Mouse (Mus musculus) brown adipose tissue, adult 24 weeks (tissue): ENCODE data around the gene Usp35. TPM values are rescaled to one million over a fixed set of nuclear protein-coding genes. Genes with fewer than 3 reads are reported as not detected.

Source experiments
- H3K27ac ChIP-seq: fragments of 200-500 bp; replicated peaks from 2 replicates; pipeline ENCODE4 v1.5.1; 2012; ENCODE audit warnings: low read depth, mild to moderate bottlenecking, low read length
- H3K4me1 ChIP-seq: fragments of 200-500 bp; 2 replicates; pipeline ENCODE4 v1.6.1; 2012; ENCODE audit warnings: low read length, mixed read lengths; ENCODE audit not compliant: control insufficient read depth, insufficient read depth, insufficient read length
- H3K4me3 ChIP-seq: fragments of 200-500 bp; 2 replicates; pipeline ENCODE4 v1.5.1; 2012; ENCODE audit warnings: low read depth, mild to moderate bottlenecking, low read length, moderate library complexity; ENCODE audit not compliant: insufficient read depth
- polyA plus RNA-seq: library from polyadenylated mRNA; stranded (reverse); fragments of >200 nt; gene quantifications from 2 replicates; pipeline ENCODE4 v1.2.4, GENCODE M21; 2012; ENCODE audit not compliant: missing spikeins, insufficient read depth, insufficient read length

Usp35 gene
- polyA plus RNA-seq, 1 experiment: 2.3 TPM

GRCm38 (mm10) chr7:97297466-97297865 is 34.4 kb downstream of the Usp35 start:
- Histone ChIP-seq H3K4me3 (no peak overlapping the region), H3K27ac (no peak overlapping the region), H3K4me1 (no peaks in the 10 kb centered on the region)

DNA sequence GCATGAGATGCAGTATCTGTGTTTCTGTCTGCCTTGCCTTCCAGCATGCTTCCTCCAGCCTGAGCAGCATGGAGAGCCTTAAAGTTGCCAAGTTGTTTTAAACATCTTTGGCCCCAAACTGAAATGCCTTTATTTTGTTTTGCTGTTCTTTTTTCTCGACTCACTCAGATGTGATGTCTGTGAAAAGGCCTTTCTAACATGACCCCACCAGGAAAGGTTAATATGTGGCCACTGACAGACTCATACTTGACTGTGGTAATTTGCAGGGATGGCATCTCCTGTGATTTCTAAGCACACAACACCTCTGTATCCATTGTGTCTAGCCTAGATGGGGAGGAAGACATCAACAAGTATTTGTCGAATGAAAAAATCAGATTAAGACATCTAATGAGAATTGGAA is 34.8 kb downstream of the Usp35 start:
- no peak overlapping the region for H3K4me3 ChIP-seq
- H3K27ac ChIP-seq: no peak overlapping the region
- H3K4me1 ChIP-seq: no peaks in the 10 kb centered on the region

GRCm38 (mm10) chr7:97271068-97271467 is 60.8 kb downstream of the Usp35 start:
- Histone ChIP-seq H3K4me3 (no peak overlapping the region), H3K27ac (no peak overlapping the region), H3K4me1 (no peaks in the 10 kb centered on the region)

DNA sequence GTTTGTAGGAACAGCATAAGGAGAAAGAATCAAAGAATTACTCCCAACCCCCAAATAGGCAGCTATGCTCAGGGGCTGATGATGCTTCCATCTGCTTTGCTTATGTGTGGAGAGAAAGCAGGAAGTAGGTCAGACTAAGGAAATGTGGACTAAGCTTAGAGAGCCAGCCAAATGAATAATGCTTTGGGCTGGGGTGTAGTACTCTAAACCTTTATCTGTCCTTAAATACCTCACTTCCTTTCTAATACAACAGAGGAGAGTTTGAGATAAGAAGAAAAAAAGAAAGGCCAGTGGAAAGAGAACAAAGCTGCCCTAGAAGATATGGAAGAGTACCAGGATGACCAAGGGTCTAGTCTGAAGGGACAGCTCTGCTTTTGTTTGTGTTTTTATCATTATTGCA is 61.5 kb downstream of the Usp35 start:
- no peak overlapping the region for H3K4me3 ChIP-seq
- no peaks in the 10 kb centered on the region for H3K4me1 ChIP-seq
- H3K27ac ChIP-seq: 0 out of 2 replicates have a peak overlapping the region, but pooled peaks have one; percentile 53

DNA sequence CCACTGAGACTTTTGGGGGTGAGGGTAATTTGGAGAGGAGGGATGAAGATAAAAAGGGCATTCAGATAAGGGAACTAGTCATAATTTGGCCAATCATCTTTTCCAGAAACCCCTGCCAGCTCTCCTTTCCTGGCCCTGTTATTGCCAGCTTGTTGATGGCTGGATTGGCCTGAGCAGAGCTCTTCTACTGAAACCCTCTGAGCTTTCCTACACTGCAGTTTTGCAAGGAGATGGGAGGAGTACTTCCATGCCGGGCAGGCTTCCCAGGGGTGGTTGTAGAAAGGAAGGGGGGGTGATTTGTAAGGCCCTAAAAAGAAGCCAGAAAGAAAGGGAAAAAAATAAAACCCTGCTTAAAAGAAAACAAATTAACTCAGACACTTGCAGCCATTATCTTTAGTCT is 69.3 kb downstream of the Usp35 start:
- Histone ChIP-seq H3K4me1 (no peaks in the 10 kb centered on the region), H3K27ac (no peak overlapping the region), H3K4me3 (no peak overlapping the region)

Other genes starting within 250 kb of the Usp35 start
- gene Kctd21, start 307 bp upstream of the Usp35 start, polyA plus RNA-seq: 6.3 and 6.8 TPM in 2 replicates
- gene Alg8, start 39.6 kb upstream of the Usp35 start, polyA plus RNA-seq: 5.0 and 9.6 TPM in 2 replicates
- 931 and 1,246 TPM in 2 replicates for gene Ndufc2, start 68.0 kb upstream of the Usp35 start, polyA plus RNA-seq
- 5,792 and 7,164 TPM in 2 replicates for gene Thrsp, start 85.7 kb upstream of the Usp35 start, polyA plus RNA-seq
- gene Kctd14, start 119.3 kb upstream of the Usp35 start, polyA plus RNA-seq: 0.67 and 2.2 TPM in 2 replicates
- gene Ints4, start 148.9 kb upstream of the Usp35 start, polyA plus RNA-seq: 18.9 and 20.0 TPM in 2 replicates
- 144 and 173 TPM in 2 replicates for gene Aamdc, start 247.5 kb upstream of the Usp35 start, polyA plus RNA-seq
- gene Rsf1, start 247.9 kb upstream of the Usp35 start, polyA plus RNA-seq: 9.0 and 9.5 TPM in 2 replicates